ENCODE assay signal across 24 mouse cellular contexts in the genomic region with DNA sequence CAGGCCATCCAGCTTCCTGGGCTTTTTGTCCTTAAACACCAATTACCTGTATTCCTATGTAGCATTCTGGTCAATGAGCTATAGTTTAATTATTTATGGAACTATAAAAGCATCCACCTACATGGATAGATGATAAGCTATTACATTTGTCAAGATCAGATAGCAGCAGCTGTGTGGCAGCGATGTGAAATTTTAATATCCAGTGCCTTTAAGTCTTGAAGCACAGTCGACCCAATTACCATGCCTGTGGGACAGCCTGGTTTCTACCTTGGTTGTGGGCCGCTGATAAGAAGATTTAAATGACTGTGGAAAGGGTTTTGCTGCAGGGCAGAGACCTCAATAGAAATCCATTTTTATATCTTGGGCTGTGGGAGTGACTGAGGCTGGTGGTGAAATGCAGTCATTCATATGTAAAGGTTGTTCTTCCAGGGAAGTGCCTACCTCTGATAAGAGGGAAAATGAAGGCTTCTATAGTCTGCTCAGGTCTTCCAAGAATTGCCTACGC. TPM values are rescaled to one million over a fixed set of nuclear protein-coding genes. Genes with fewer than 3 reads are reported as not detected.
A peak's percentile ranks its signal among the peaks of the same experiment; 100 is the strongest.
DNase-seq lines count a peak whose midpoint lies in the region; ATAC-seq and TF ChIP-seq lines count a peak whose summit lies in the region.
"Had no signal": no experiment of that assay in that cellular context is flagged by ENCODE, and none has a peak within 500 bp of the region (broad histone marks: within the 10 kb centered on the region; RNA-seq: fewer than 3 reads in every experiment).

No protein-coding gene starts in this region.

- H3K36me3 ChIP-seq in forebrain, embryonic 15.5 days, result peaks cover 91% of the 10 kb centered on the region
- H3K36me3 ChIP-seq in forebrain, embryonic 10.5 days (replicated peaks), result peaks cover 92% of the 10 kb centered on the region
- peaks cover 94% of the 10 kb centered on the region for H3K36me3 ChIP-seq in midbrain, embryonic 12.5 days
- peaks cover 12% of the 10 kb centered on the region for H3K36me3 ChIP-seq in midbrain, embryonic 11.5 days (ENCODE audit: control insufficient read depth, insufficient read depth, low read length)
- H3K36me3 ChIP-seq in midbrain, embryonic 15.5 days (replicated peaks), result peaks cover 47% of the 10 kb centered on the region
- H3K36me3 ChIP-seq in intestine, postnatal 0 days (ENCODE audit: control insufficient read depth, insufficient read depth), result peaks cover 51% of the 10 kb centered on the region

- no peak overlapping the region for H3K9ac ChIP-seq in forebrain, embryonic 15.5 days (replicated peaks)
- no peak overlapping the region for H3K9ac ChIP-seq in midbrain, embryonic 12.5 days (replicated peaks)
- no peak overlapping the region for H3K9ac ChIP-seq in midbrain, embryonic 11.5 days (ENCODE audit: low read length)
- H3K9ac ChIP-seq in midbrain, embryonic 15.5 days, result no peak overlapping the region
- no peak overlapping the region for H3K9ac ChIP-seq in intestine, postnatal 0 days (ENCODE audit: low read depth, low read length)
- H3K9ac ChIP-seq: embryonic facial prominence, embryonic 12.5 days; forebrain, embryonic 12.5 days; forebrain, postnatal 0 days; heart, embryonic 15.5 days had no signal

- H3K4me1 ChIP-seq in forebrain, embryonic 15.5 days, result peaks cover 11% of the 10 kb centered on the region; the same call in 1 of the 2 replicates
- H3K4me1 ChIP-seq in forebrain, embryonic 10.5 days, result no peaks in the 10 kb centered on the region
- no peaks in the 10 kb centered on the region for H3K4me1 ChIP-seq in midbrain, embryonic 12.5 days
- no peaks in the 10 kb centered on the region for H3K4me1 ChIP-seq in midbrain, embryonic 11.5 days (ENCODE audit: control insufficient read depth, insufficient read depth, low read length)
- H3K4me1 ChIP-seq in midbrain, embryonic 15.5 days, result no peaks in the 10 kb centered on the region
- no peaks in the 10 kb centered on the region for H3K4me1 ChIP-seq in intestine, postnatal 0 days (replicated peaks; ENCODE audit: control insufficient read depth, insufficient read depth, low read length)
- H3K4me1 ChIP-seq: embryonic facial prominence, embryonic 12.5 days; forebrain, embryonic 12.5 days; heart, embryonic 15.5 days had no signal

- TF ChIP-seq POLR2A in brain, embryonic 14.5 days (IDR thresholded peaks at IDR 0.05; ENCODE audit: borderline replicate concordance, extremely low read depth, insufficient read depth, insufficient read length, poor library complexity, severe bottlenecking), result no peak

- DNase-seq in forebrain, embryonic 10.5 days (ENCODE audit: extremely low spot score, low spot score), result no peak
- no peak for DNase-seq in midbrain, embryonic 11.5 days (ENCODE audit: low spot score, missing footprints)
- peak; percentile 73 for DNase-seq in brain, embryonic 14.5 days (ENCODE audit: low read depth)
- no peak for DNase-seq in cerebellum, adult 11 months
- DNase-seq: adrenal gland, adult 8-10 months; adrenal gland, postnatal 36 days; B cell, adult 2 months; cerebellum, adult 11-12 months; cerebellum, adult 9-10 months; cerebellum, postnatal 25 days; forebrain, postnatal 0 days; gastrocnemius, postnatal 14 days; heart, adult 2 months; heart, postnatal 14 days had no signal

- ATAC-seq in forebrain, embryonic 15.5 days (replicated peaks), result no peak
- ATAC-seq in midbrain, embryonic 12.5 days (ENCODE audit: low FRiP score, low read depth), result no peak
- no peak for ATAC-seq in midbrain, embryonic 11.5 days (ENCODE audit: low FRiP score)
- peak; percentile 70 for ATAC-seq in midbrain, embryonic 15.5 days (replicated peaks)
- no peak for ATAC-seq in intestine, postnatal 0 days
- ATAC-seq: CD4-positive, CD25-positive, alpha-beta regulatory T cell, adult 4 months had no signal

- TF ChIP-seq CTCF in brain, embryonic 14.5 days (IDR thresholded peaks at IDR 0.05; ENCODE audit: borderline replicate concordance, extremely low read depth, insufficient read depth, insufficient read length), result no peak
- TF ChIP-seq CTCF in intestine, postnatal 0 days (IDR thresholded peaks at IDR 0.05; ENCODE audit: low read depth), result no peak

- H3K9me3 ChIP-seq in forebrain, embryonic 15.5 days, result no peaks in the 10 kb centered on the region
- H3K9me3 ChIP-seq in forebrain, embryonic 10.5 days, result no peaks in the 10 kb centered on the region
- no peaks in the 10 kb centered on the region for H3K9me3 ChIP-seq in midbrain, embryonic 12.5 days
- no peaks in the 10 kb centered on the region for H3K9me3 ChIP-seq in midbrain, embryonic 11.5 days (ENCODE audit: control insufficient read depth, low read length)
- H3K9me3 ChIP-seq in midbrain, embryonic 15.5 days, result no peaks in the 10 kb centered on the region
- no peaks in the 10 kb centered on the region for H3K9me3 ChIP-seq in intestine, postnatal 0 days (ENCODE audit: control insufficient read depth)
- H3K9me3 ChIP-seq: embryonic facial prominence, embryonic 12.5 days; forebrain, embryonic 12.5 days; G1E; heart, embryonic 15.5 days had no signal

- no peak overlapping the region for H3K4me3 ChIP-seq in forebrain, embryonic 15.5 days
- no peak overlapping the region for H3K4me3 ChIP-seq in forebrain, embryonic 10.5 days
- H3K4me3 ChIP-seq in midbrain, embryonic 12.5 days, result no peak overlapping the region
- H3K4me3 ChIP-seq in midbrain, embryonic 11.5 days (ENCODE audit: low read depth, low read length), result no peak overlapping the region
- no peak overlapping the region for H3K4me3 ChIP-seq in midbrain, embryonic 15.5 days
- no peak overlapping the region for H3K4me3 ChIP-seq in intestine, postnatal 0 days (ENCODE audit: low read depth, low read length)
- H3K4me3 ChIP-seq: embryonic facial prominence, embryonic 12.5 days; forebrain, embryonic 12.5 days; heart, adult 2 months; heart, embryonic 15.5 days had no signal

- 86% methylated on average over 4 of the region's 4 CpGs for WGBS in forebrain, embryonic 15.5 days
- 91% methylated on average over 4 of the region's 4 CpGs for WGBS in forebrain, embryonic 10.5 days
- 88% methylated on average over 4 of the region's 4 CpGs for WGBS in midbrain, embryonic 12.5 days
- WGBS in midbrain, embryonic 11.5 days, result 89% methylated on average over 4 of the region's 4 CpGs
- WGBS in midbrain, embryonic 15.5 days, result 64% methylated on average over 4 of the region's 4 CpGs
- WGBS in intestine, postnatal 0 days, result 90% methylated on average over 4 of the region's 4 CpGs

- no peaks in the 10 kb centered on the region for H3K27me3 ChIP-seq in forebrain, embryonic 15.5 days
- no peaks in the 10 kb centered on the region for H3K27me3 ChIP-seq in forebrain, embryonic 10.5 days (ENCODE audit: poor library complexity, severe bottlenecking)
- no peaks in the 10 kb centered on the region for H3K27me3 ChIP-seq in midbrain, embryonic 12.5 days
- no peaks in the 10 kb centered on the region for H3K27me3 ChIP-seq in midbrain, embryonic 11.5 days (ENCODE audit: control insufficient read depth, insufficient read depth, low read length)
- H3K27me3 ChIP-seq in midbrain, embryonic 15.5 days (replicated peaks), result no peaks in the 10 kb centered on the region
- no peaks in the 10 kb centered on the region for H3K27me3 ChIP-seq in intestine, postnatal 0 days (replicated peaks; ENCODE audit: control insufficient read depth, insufficient read depth, low read length)
- H3K27me3 ChIP-seq: embryonic facial prominence, embryonic 12.5 days; forebrain, embryonic 12.5 days; heart, embryonic 15.5 days had no signal

- no peak overlapping the region for H3K4me2 ChIP-seq in forebrain, embryonic 15.5 days (replicated peaks)
- H3K4me2 ChIP-seq in midbrain, embryonic 12.5 days (replicated peaks), result no peak overlapping the region
- H3K4me2 ChIP-seq in midbrain, embryonic 11.5 days, result no peak overlapping the region
- no peak overlapping the region for H3K4me2 ChIP-seq in midbrain, embryonic 15.5 days
- H3K4me2 ChIP-seq in intestine, postnatal 0 days (replicated peaks; ENCODE audit: low read depth), result no peak overlapping the region
- H3K4me2 ChIP-seq: embryonic facial prominence, embryonic 12.5 days; forebrain, embryonic 12.5 days; heart, embryonic 11.5 days; heart, embryonic 15.5 days had no signal

- peak overlapping the region; percentile 34; the same call in 1 of the 2 replicates for H3K27ac ChIP-seq in forebrain, embryonic 15.5 days (replicated peaks)
- no peak overlapping the region for H3K27ac ChIP-seq in forebrain, embryonic 10.5 days
- H3K27ac ChIP-seq in midbrain, embryonic 12.5 days (replicated peaks), result peak overlapping the region; percentile 40
- no peak overlapping the region for H3K27ac ChIP-seq in midbrain, embryonic 11.5 days (ENCODE audit: low read depth, low read length)
- H3K27ac ChIP-seq in midbrain, embryonic 15.5 days, result peak overlapping the region; percentile 63; the same call in 1 of the 2 replicates
- no peak overlapping the region for H3K27ac ChIP-seq in intestine, postnatal 0 days (ENCODE audit: low read depth, low read length)
- H3K27ac ChIP-seq: embryonic facial prominence, embryonic 12.5 days; forebrain, embryonic 12.5 days; heart, adult 2 months; heart, embryonic 15.5 days had no signal

RNA-seq across cellular contexts. Expression of gene Synrg, which starts 35.2 kb away (rescaled TPM):
- polyA plus RNA-seq in forebrain, embryonic 15.5 days (2015; fragmentation: Nextera tagmentation; extraction: Ambion mirVana), result 33.5 and 34.3 TPM in 2 replicates
- 10.1 and 11.9 TPM in 2 replicates for polyA plus RNA-seq in forebrain, embryonic 10.5 days (2016; fragmentation: Nextera tagmentation; extraction: Ambion mirVana)
- polyA plus RNA-seq in midbrain, embryonic 12.5 days (2016; fragmentation: Nextera tagmentation; extraction: Ambion mirVana), result 29.7 and 32.8 TPM in 2 replicates
- polyA plus RNA-seq in midbrain, embryonic 11.5 days (2014; fragmentation: Nextera tagmentation; extraction: Ambion mirVana), result 18.8 and 20.0 TPM in 2 replicates
- polyA plus RNA-seq in brain, embryonic 14.5 days (2012; rRNA removed), result 25.0 and 36.8 TPM in 2 replicates
- polyA plus RNA-seq in midbrain, embryonic 15.5 days (2015; fragmentation: Nextera tagmentation; extraction: Ambion mirVana), result 29.9 and 33.1 TPM in 2 replicates
- polyA plus RNA-seq in intestine, postnatal 0 days (2015; fragmentation: Nextera tagmentation; extraction: Ambion mirVana), result 6.0 and 7.4 TPM in 2 replicates

RNA-seq across cellular contexts. Expression of gene Ddx52, which starts 57.6 kb away (rescaled TPM):
- polyA plus RNA-seq in forebrain, embryonic 15.5 days (2015; fragmentation: Nextera tagmentation; extraction: Ambion mirVana), result 30.9 and 31.4 TPM in 2 replicates
- 47.4 and 50.3 TPM in 2 replicates for polyA plus RNA-seq in forebrain, embryonic 10.5 days (2016; fragmentation: Nextera tagmentation; extraction: Ambion mirVana)
- 39.9 and 42.1 TPM in 2 replicates for polyA plus RNA-seq in midbrain, embryonic 12.5 days (2016; fragmentation: Nextera tagmentation; extraction: Ambion mirVana)
- polyA plus RNA-seq in midbrain, embryonic 11.5 days (2014; fragmentation: Nextera tagmentation; extraction: Ambion mirVana), result 50.8 and 58.0 TPM in 2 replicates
- polyA plus RNA-seq in brain, embryonic 14.5 days (2012; rRNA removed), result 18.2 and 19.0 TPM in 2 replicates
- 21.5 and 22.7 TPM in 2 replicates for polyA plus RNA-seq in midbrain, embryonic 15.5 days (2015; fragmentation: Nextera tagmentation; extraction: Ambion mirVana)
- polyA plus RNA-seq in intestine, postnatal 0 days (2015; fragmentation: Nextera tagmentation; extraction: Ambion mirVana), result 14.1 and 16.9 TPM in 2 replicates

Comparison
In these comparisons a context has a peak if more than half of its experiments do, and no peak if none do; other contexts are left out.
1. H3K27ac ChIP-seq: peak in forebrain, embryonic 15.5 days (single experiment), midbrain, embryonic 12.5 days (single experiment) and midbrain, embryonic 15.5 days (single experiment); none in forebrain, embryonic 10.5 days (single experiment), midbrain, embryonic 11.5 days (single experiment) and intestine, postnatal 0 days (single experiment).